24 mouse cellular contexts compared by ENCODE assay signal in genomic region chr4:129464286-129464815, GRCm38 (mm10). TPM values are rescaled to one million over a fixed set of nuclear protein-coding genes. Genes with fewer than 3 reads are reported as not detected.
DNase-seq lines count a peak whose midpoint lies in the region; ATAC-seq and TF ChIP-seq lines count a peak whose summit lies in the region.
"Had no signal": no experiment of that assay in that cellular context is flagged by ENCODE, and none has a peak within 500 bp of the region (broad histone marks: within the 10 kb centered on the region; RNA-seq: fewer than 3 reads in every experiment).

No protein-coding gene starts in this region.

- H3K27ac ChIP-seq in kidney, adult 2 months (ENCODE audit: insufficient read depth, low read depth, low read length) = no peak overlapping the region
- peak overlapping the region; percentile 99 for H3K27ac ChIP-seq in liver, postnatal 0 days (ENCODE audit: low read depth)
- H3K27ac ChIP-seq: embryonic facial prominence, embryonic 12.5 days; heart, adult 2 months; hindbrain, embryonic 13.5 days; limb, embryonic 13.5 days had no signal

- peaks cover 4% of the 10 kb centered on the region; the same call in 1 of the 2 replicates for H3K4me1 ChIP-seq in kidney, adult 2 months (ENCODE audit: control insufficient read depth, insufficient read depth, low read length)
- H3K4me1 ChIP-seq in liver, postnatal 0 days (ENCODE audit: insufficient read depth) = peaks cover 23% of the 10 kb centered on the region; the same call in 1 of the 2 replicates

- no peak overlapping the region for H3K4me3 ChIP-seq in kidney, adult 2 months (ENCODE audit: insufficient read depth, low read depth, low read length)
- peak overlapping the region; percentile 100; the same call in 1 of the 2 replicates for H3K4me3 ChIP-seq in liver, postnatal 0 days (ENCODE audit: low read depth, low read length)
- H3K4me3 ChIP-seq: embryonic facial prominence, embryonic 12.5 days; heart, adult 2 months; hindbrain, embryonic 13.5 days; limb, embryonic 13.5 days had no signal

- H3K9ac ChIP-seq in liver, postnatal 0 days (replicated peaks) = peak overlapping the region; percentile 58
- H3K9ac ChIP-seq: embryonic facial prominence, embryonic 12.5 days; hindbrain, embryonic 13.5 days; limb, embryonic 13.5 days had no signal

- intact Hi-C loops in heart, postnatal 25 days (cut with DNase I) = no loop called here

- peak; percentile 21; the same call in 1 of the 2 replicates for ATAC-seq in erythroid progenitor cell, adult 5-6 weeks (replicated peaks; ENCODE audit: low FRiP score, poor library complexity, severe bottlenecking)
- peak; percentile 22 for ATAC-seq in liver, postnatal 0 days
- ATAC-seq: intestine, embryonic 16.5 days had no signal

- no peaks in the 10 kb centered on the region for H3K9me3 ChIP-seq in liver, postnatal 0 days (ENCODE audit: low read length)
- H3K9me3 ChIP-seq: embryonic facial prominence, embryonic 12.5 days; hindbrain, embryonic 13.5 days; limb, embryonic 13.5 days had no signal

- H3K27me3 ChIP-seq in kidney, adult 2 months (replicated peaks; ENCODE audit: control insufficient read depth, insufficient read depth, low read length) = no peaks in the 10 kb centered on the region
- no peaks in the 10 kb centered on the region for H3K27me3 ChIP-seq in liver, postnatal 0 days (ENCODE audit: insufficient read depth, low read length)
- H3K27me3 ChIP-seq: embryonic facial prominence, embryonic 12.5 days; hindbrain, embryonic 13.5 days; limb, embryonic 13.5 days had no signal

- H3K36me3 ChIP-seq in kidney, adult 2 months (ENCODE audit: control insufficient read depth, insufficient read depth, low read length) = peaks cover 11% of the 10 kb centered on the region
- peaks cover 50% of the 10 kb centered on the region for H3K36me3 ChIP-seq in liver, postnatal 0 days (replicated peaks; ENCODE audit: insufficient read depth, low read length)

- H3K4me2 ChIP-seq in liver, postnatal 0 days (ENCODE audit: low read depth, low read length) = peak overlapping the region; percentile 79
- H3K4me2 ChIP-seq: embryonic facial prominence, embryonic 12.5 days; hindbrain, embryonic 13.5 days; limb, embryonic 13.5 days had no signal

- no peak for TF ChIP-seq CTCF in kidney, adult 2 months (conservative IDR thresholded peaks at IDR 0.05; ENCODE audit: insufficient read depth, insufficient read length, low read depth, low read length)
- TF ChIP-seq CTCF in liver, postnatal 0 days (IDR thresholded peaks at IDR 0.05; ENCODE audit: low read depth) = no peak

- DNase-seq in kidney, adult 2 months = peak; percentile 33
- DNase-seq in kidney, postnatal 14 days = no peak
- peak; percentile 66 for DNase-seq in R1 (ENCODE audit: low read depth, low spot score)
- peak; percentile 60 for DNase-seq in liver, postnatal 0 days
- no peak for DNase-seq in left cerebral cortex, adult 11 months (ENCODE audit: low spot score)
- DNase-seq in heart, postnatal 25 days (ENCODE audit: low spot score) = no peak
- DNase-seq: B cell, adult 2 months; cerebellum, adult 18-20 months; gastrocnemius, postnatal 10 days; heart, adult 2 months; kidney, postnatal 10 days; thymus, postnatal 14 days had no signal

- TF ChIP-seq POLR2A in kidney, adult 2 months (IDR thresholded peaks at IDR 0.05; ENCODE audit: low read depth, low read length) = no peak

- WGBS in kidney, adult 2 months = 65% methylated on average over 4 of the region's 4 CpGs
- 59% methylated on average over 4 of the region's 4 CpGs for WGBS in liver, postnatal 0 days (ENCODE audit: insufficient replicate concordance)

- 0 out of 2 replicates have a peak, but pooled peaks have one; percentile 8 for TF ChIP-seq EP300 in liver, postnatal 0 days (IDR thresholded peaks at IDR 0.05; ENCODE audit: low read depth)

RNA-seq across cellular contexts. Expression of gene Bsdc1, which starts 3.0 kb away (rescaled TPM):
- 25.3 and 28.7 TPM in 2 replicates for polyA plus RNA-seq in kidney, adult 2 months (2012; rRNA removed)
- total RNA-seq in erythroid progenitor cell, adult 5-6 weeks (2015; ENCODE audit: low replicate concordance) = 127 and 193 TPM in 2 replicates
- total RNA-seq in erythroid progenitor cell, adult 5-6 weeks (2017; ENCODE audit: low replicate concordance) = 200 and 208 TPM in 2 replicates
- polyA plus RNA-seq in liver, postnatal 0 days (2015; fragmentation: Nextera tagmentation; extraction: Ambion mirVana) = 37.4 and 40.7 TPM in 2 replicates
- total RNA-seq in heart, postnatal 25 days (2021) = 10 to 100 TPM; 40.6 to 45.6 TPM

RNA-seq across cellular contexts. Expression of gene Zbtb8b, which starts 23.7 kb away (rescaled TPM):
- polyA plus RNA-seq in kidney, adult 2 months (2012; rRNA removed) = 0.58 and 0.64 TPM in 2 replicates
- total RNA-seq in erythroid progenitor cell, adult 5-6 weeks (2015; ENCODE audit: low replicate concordance) = not detected in 2 replicates
- not detected in 2 replicates for total RNA-seq in erythroid progenitor cell, adult 5-6 weeks (2017; ENCODE audit: low replicate concordance)
- polyA plus RNA-seq in liver, postnatal 0 days (2015; fragmentation: Nextera tagmentation; extraction: Ambion mirVana) = 0.40 and 0.55 TPM in 2 replicates
- total RNA-seq in heart, postnatal 25 days (2021) = under 1 TPM in 1 of 2 experiments, not detected in 1; 0.08 TPM
- total RNA-seq: common myeloid progenitor, adult 5-6 weeks; gastrocnemius, postnatal 10 days had no signal

RNA-seq across cellular contexts. Expression of gene Tssk3, which starts 26.5 kb away (rescaled TPM):
- 0.10 TPM in 1 of 2 replicates, not detected in the other for polyA plus RNA-seq in kidney, adult 2 months (2012; rRNA removed)
- not detected in 2 replicates for total RNA-seq in erythroid progenitor cell, adult 5-6 weeks (2015; ENCODE audit: low replicate concordance)
- not detected in 2 replicates for total RNA-seq in erythroid progenitor cell, adult 5-6 weeks (2017; ENCODE audit: low replicate concordance)
- 0.11 and 0.14 TPM in 2 replicates for polyA plus RNA-seq in liver, postnatal 0 days (2015; fragmentation: Nextera tagmentation; extraction: Ambion mirVana)
- total RNA-seq in heart, postnatal 25 days (2021) = not detected
- total RNA-seq: adrenal gland, adult 18-20 months; common myeloid progenitor, adult 5-6 weeks; gastrocnemius, postnatal 10 days; heart, adult 2 months; megakaryocyte-erythroid progenitor cell, adult 5-6 weeks had no signal
- polyA plus RNA-seq: embryonic facial prominence, embryonic 12.5 days; forebrain, embryonic 11.5 days; heart, embryonic 16.5 days; intestine, embryonic 16.5 days; limb, embryonic 13.5 days; lung, embryonic 16.5 days had no signal

RNA-seq across cellular contexts. Expression of gene Fam229a, which starts 26.6 kb away (rescaled TPM):
- polyA plus RNA-seq in kidney, adult 2 months (2012; rRNA removed) = 0.94 and 1.1 TPM in 2 replicates
- 7.5 TPM in 1 of 2 replicates, not detected in the other for total RNA-seq in erythroid progenitor cell, adult 5-6 weeks (2015; ENCODE audit: low replicate concordance)
- total RNA-seq in erythroid progenitor cell, adult 5-6 weeks (2017; ENCODE audit: low replicate concordance) = not detected in 2 replicates
- 0.41 and 0.88 TPM in 2 replicates for polyA plus RNA-seq in liver, postnatal 0 days (2015; fragmentation: Nextera tagmentation; extraction: Ambion mirVana)
- total RNA-seq in heart, postnatal 25 days (2021) = not detected
- total RNA-seq: adrenal gland, adult 18-20 months; common myeloid progenitor, adult 5-6 weeks; gastrocnemius, postnatal 10 days; megakaryocyte-erythroid progenitor cell, adult 5-6 weeks; midbrain, postnatal 0 days had no signal
- polyA plus RNA-seq: forebrain, embryonic 11.5 days; heart, adult 2 months; heart, embryonic 16.5 days; hindbrain, embryonic 13.5 days; intestine, embryonic 16.5 days; limb, embryonic 13.5 days; lung, embryonic 16.5 days had no signal

RNA-seq across cellular contexts. Expression of gene Marcksl1, which starts 49.0 kb away (rescaled TPM):
- 20.3 and 26.5 TPM in 2 replicates for polyA plus RNA-seq in kidney, adult 2 months (2012; rRNA removed)
- 13.8 and 16.9 TPM in 2 replicates for total RNA-seq in erythroid progenitor cell, adult 5-6 weeks (2015; ENCODE audit: low replicate concordance)
- 4.4 and 10.6 TPM in 2 replicates for total RNA-seq in erythroid progenitor cell, adult 5-6 weeks (2017; ENCODE audit: low replicate concordance)
- 42.7 and 46.9 TPM in 2 replicates for polyA plus RNA-seq in liver, postnatal 0 days (2015; fragmentation: Nextera tagmentation; extraction: Ambion mirVana)
- 1 to 10 TPM; 6.8 to 7.8 TPM for total RNA-seq in heart, postnatal 25 days (2021)

Comparison
In these comparisons a context has a peak if more than half of its experiments do, and no peak if none do; other contexts are left out.
1. DNase-seq: peak in kidney, adult 2 months (single experiment), R1 (single experiment) and liver, postnatal 0 days (single experiment); none in kidney, postnatal 14 days (single experiment), left cerebral cortex, adult 11 months (single experiment) and heart, postnatal 25 days (single experiment).